Mouse (Mus musculus): ENCODE results near the gene Mdk. TPM values are rescaled to one million over a fixed set of nuclear protein-coding genes. Genes with fewer than 3 reads are reported as not detected.

The Mdk gene
- polyA plus RNA-seq, 1 experiment from 2014 or later: 654 TPM

DNA sequence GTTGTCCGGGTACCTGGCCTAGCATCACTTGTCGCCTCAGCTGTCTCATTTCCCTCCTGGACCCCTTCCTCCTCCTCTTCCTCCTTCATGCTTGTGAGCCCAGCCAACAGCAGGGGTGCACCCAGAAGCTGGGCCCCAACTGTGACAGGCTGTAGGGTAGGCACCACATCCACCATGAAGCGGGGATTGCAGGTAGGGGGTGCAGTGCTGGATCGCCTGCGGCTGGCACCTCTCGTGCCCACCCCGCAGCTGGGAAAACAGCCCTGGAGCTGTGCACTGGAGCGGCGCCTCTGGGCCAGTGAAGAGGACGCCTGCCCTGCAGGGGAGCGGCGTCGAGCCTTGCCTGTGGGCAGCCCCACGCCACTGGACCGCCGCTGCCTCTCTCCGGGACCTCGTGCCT, 13.4 kb upstream of the Mdk start, which contains the start of gene Gm9821:
Gene Gm9821, plus strand, starts transcription at position 221 of the 400 bp plus-strand sequence.
- Histone ChIP-seq H3K36me3 (peaks cover 42% of the 10 kb centered on the region), H3K9me3 (no peaks in the 10 kb centered on the region), H3K4me1 (peaks cover 79% of the 10 kb centered on the region), H3K4me2 (peak within 1 kb of the TSS; percentile 74), H3K9ac (peak within 1 kb of the TSS; percentile 88), H3K4me3 (no peak within 1 kb of the TSS), H3K27me3 (replicated peaks) (no peaks in the 10 kb centered on the region), H3K27ac (replicated peaks) (peak within 1 kb of the TSS; percentile 99)
- ATAC-seq (ENCODE audit: extremely low read depth, insufficient number of reproducible peaks, low FRiP score, low TSS enrichment): no peak
- 86% methylated on average over 18 of the region's 18 CpGs for WGBS

DNA sequence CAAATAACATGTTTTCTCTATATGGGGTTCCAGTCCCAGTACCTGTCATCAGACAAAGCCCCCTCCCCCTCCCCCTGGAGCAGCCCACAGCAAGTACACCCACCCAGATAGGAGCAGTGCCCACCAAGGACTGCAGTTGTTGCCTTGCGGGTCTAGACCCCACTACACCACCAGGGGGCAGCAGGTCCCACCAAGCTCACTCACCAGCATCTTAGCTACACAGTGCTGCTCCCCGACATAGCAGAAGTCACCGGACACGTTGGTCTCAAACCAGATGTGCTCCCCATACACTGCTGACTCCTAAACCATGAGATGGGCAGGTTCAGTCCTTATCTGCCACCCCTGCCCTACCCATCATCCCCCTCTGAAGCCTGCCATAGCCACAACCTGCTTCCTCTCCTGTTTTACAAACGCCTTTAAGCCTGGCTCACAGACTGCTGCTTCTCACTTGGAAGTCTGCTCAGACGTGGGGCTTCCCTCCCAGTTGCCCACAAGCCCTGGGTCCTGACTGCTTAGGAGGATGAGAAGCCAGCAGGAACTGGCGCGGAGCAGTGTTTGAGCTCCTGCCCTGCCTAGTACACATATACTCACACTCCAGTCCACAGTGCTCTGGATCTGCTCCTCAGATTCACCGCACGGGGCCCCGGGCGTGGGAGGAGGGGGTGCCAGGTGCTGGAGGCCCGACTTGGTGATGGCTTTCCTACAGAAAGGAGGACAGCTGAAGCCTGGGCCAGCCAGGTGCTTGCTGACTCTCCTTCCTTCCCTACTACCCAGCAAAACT, 12.3 kb upstream of the Mdk start:
- Histone ChIP-seq H3K9me3 (no peaks in the 10 kb centered on the region), H3K36me3 (peaks cover 53% of the 10 kb centered on the region), H3K27ac (replicated peaks) (peak overlapping the region; percentile 54), H3K4me2 (no peak overlapping the region), H3K4me3 (no peak overlapping the region), H3K27me3 (replicated peaks) (no peaks in the 10 kb centered on the region), H3K9ac (peak overlapping the region; percentile 63), H3K4me1 (peaks cover 68% of the 10 kb centered on the region)
- no peak for ATAC-seq (ENCODE audit: extremely low read depth, insufficient number of reproducible peaks, low FRiP score, low TSS enrichment)
- WGBS: 41% methylated on average over 13 of the region's 13 CpGs

DNA sequence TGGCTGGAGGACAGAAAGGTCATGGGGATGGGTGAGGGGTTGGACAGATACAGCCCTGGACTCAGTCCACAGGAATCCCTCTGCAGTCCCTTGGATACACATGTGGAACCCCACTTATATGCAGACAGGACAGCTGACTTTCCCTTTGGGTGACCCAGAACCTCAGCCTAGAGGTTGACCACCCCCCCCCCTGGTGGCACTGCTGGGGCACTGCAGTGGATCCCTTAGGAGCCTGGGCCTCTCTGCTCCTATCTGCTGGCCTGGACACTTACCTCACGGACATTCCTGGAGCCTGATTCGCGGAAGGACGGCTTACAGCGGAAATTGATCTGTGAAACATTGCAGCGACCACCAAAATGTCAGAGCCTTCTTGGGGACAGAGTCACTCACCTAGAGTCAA, 10.3 kb upstream of the Mdk start:
- no peaks in the 10 kb centered on the region for H3K9me3 ChIP-seq
- H3K4me3 ChIP-seq: no peak overlapping the region
- 39% methylated on average over 6 of the region's 6 CpGs for WGBS
- no peaks in the 10 kb centered on the region for H3K27me3 ChIP-seq (replicated peaks)
- no peak overlapping the region for H3K27ac ChIP-seq (replicated peaks)
- ATAC-seq (ENCODE audit: extremely low read depth, insufficient number of reproducible peaks, low FRiP score, low TSS enrichment): no peak
- peaks cover 73% of the 10 kb centered on the region for H3K36me3 ChIP-seq
- no peak overlapping the region for H3K4me2 ChIP-seq
- H3K9ac ChIP-seq: 0 out of 2 replicates have a peak overlapping the region, but pooled peaks have one; percentile 54
- peaks cover 48% of the 10 kb centered on the region for H3K4me1 ChIP-seq

DNA sequence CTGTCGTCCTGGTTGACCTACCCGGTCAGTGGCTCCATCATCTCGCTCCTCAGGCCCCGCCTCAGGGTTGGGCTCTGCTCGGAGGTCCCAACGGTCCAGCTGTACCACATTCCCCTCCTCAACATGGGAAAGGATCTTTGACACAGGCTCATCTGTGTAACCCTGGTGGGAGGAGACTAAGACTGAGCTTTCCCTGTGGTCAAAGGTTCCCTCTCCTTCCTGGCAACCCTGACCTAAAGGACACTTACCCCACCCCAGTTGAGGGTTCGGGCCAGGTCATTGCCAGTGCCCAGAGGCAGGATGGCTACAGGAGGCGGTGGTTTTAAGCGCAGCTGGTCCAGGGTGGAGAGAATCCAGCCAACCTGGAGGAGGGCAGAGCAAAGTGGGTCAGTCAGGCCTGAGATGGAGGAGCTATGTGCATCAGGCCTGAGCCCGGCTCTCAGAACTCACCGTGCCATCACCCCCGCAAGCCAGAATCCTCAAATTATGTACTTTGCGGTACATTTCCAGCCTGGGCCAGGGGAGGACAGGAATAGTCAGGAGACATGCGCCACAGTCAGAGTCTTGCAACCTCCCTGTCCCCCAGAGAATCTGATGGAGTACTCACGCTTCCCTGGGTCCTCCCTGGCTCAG, 7.3 kb upstream of the Mdk start:
- Histone ChIP-seq H3K4me2 (no peak overlapping the region), H3K27me3 (replicated peaks) (no peaks in the 10 kb centered on the region), H3K9me3 (no peaks in the 10 kb centered on the region), H3K4me3 (no peak overlapping the region), H3K4me1 (peaks cover 28% of the 10 kb centered on the region), H3K36me3 (peaks cover 89% of the 10 kb centered on the region), H3K9ac (no peak overlapping the region), H3K27ac (replicated peaks) (no peak overlapping the region)
- 84% methylated on average over 15 of the region's 15 CpGs for WGBS
- no peak for ATAC-seq (ENCODE audit: extremely low read depth, insufficient number of reproducible peaks, low FRiP score, low TSS enrichment)

DNA sequence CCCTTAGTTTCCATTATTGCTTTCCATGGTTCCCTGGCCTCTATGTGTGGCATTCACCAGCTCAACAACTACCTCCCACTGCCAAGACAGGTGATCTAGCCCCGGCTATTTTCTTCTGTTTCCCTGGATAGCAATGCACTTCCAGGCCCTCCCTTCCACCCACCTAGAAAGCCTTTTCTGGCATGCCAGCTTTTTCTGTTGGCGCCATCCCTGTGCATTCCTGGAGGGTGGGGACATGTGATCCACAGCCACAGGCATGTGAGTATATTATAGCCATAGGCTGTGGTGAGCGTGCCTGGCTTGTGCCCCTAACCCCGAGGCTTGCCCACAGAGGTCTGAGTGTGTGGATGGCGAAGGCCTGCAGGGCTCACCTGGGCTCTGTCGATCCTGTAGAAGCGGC, 4.1 kb upstream of the Mdk start:
- Histone ChIP-seq H3K9ac (no peak overlapping the region), H3K27me3 (replicated peaks) (no peaks in the 10 kb centered on the region), H3K27ac (replicated peaks) (no peak overlapping the region), H3K4me2 (no peak overlapping the region), H3K4me1 (peaks cover 39% of the 10 kb centered on the region), H3K36me3 (peaks cover 83% of the 10 kb centered on the region), H3K9me3 (no peaks in the 10 kb centered on the region), H3K4me3 (no peak overlapping the region)
- no peak for ATAC-seq (ENCODE audit: extremely low read depth, insufficient number of reproducible peaks, low FRiP score, low TSS enrichment)
- whole genome bisulfite sequencing: 90% methylated on average over 7 of the region's 7 CpGs

DNA sequence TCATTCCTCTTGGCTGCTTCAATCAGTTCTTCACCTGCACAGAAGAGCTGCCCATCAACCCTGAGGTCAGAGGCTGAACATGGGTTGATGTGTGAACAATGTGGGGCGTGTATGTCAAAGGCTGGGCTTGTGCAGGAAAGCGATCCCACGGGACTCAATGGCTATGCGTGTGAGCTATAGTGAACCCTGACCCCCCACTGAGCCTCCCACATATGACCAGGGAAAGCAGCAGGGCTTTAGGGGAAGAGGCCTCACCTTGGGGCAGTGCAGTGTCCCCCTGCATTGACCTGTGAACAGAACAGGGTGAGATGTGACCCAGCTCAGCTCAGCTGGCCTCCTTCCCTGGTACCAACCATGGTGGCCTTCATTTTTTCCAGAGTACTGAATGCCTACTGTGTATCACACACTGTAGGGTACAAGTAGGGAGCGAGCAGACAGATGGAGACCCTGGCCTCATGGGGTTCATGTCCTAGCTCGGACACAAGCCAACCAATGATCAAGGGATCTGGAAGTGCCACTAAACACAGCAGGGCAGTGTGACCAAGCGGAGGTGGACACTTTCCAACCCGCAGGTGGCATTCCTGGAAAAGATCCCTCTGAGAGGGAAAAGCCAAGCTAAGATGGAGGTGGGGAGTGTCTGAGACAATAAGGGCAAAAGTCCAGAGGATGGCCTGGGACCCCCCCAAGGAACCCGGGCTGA, 2.9 kb upstream of the Mdk start:
- Histone ChIP-seq H3K27ac (replicated peaks) (no peak overlapping the region), H3K4me2 (no peak overlapping the region), H3K4me1 (peaks cover 51% of the 10 kb centered on the region), H3K27me3 (replicated peaks) (no peaks in the 10 kb centered on the region), H3K9ac (no peak overlapping the region), H3K36me3 (peaks cover 71% of the 10 kb centered on the region), H3K9me3 (no peaks in the 10 kb centered on the region), H3K4me3 (no peak overlapping the region)
- ATAC-seq (ENCODE audit: extremely low read depth, insufficient number of reproducible peaks, low FRiP score, low TSS enrichment): no peak
- WGBS: 85% methylated on average over 9 of the region's 9 CpGs

DNA sequence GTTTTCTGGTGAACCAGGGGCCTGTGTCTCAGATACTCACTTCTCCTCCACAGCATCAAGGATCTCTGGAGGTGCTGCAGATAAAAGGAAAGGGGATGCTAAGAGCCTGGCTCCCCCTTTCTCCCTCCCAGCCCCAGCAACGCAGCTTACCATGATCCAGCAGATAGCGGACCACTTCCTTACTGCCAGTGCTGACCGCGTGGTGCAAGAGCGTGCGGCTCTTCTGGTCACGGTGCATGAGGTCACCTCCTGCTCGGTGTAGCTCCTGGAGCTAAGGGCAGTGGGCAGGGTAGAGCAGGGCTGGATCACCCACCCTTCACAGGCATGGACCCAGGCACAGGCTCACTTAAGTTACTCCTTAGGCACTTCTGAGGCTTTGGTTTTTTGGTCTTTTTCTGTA, 1.9 kb upstream of the Mdk start:
- Histone ChIP-seq H3K36me3 (peaks cover 71% of the 10 kb centered on the region), H3K27me3 (replicated peaks) (peaks cover under 1% of the 10 kb centered on the region; the same call in 1 of the 2 replicates), H3K4me1 (peaks cover 56% of the 10 kb centered on the region), H3K27ac (replicated peaks) (peak overlapping the region; percentile 93; the same call in 1 of the 2 replicates), H3K4me2 (no peak overlapping the region), H3K4me3 (no peak overlapping the region), H3K9ac (peak overlapping the region; percentile 91; the same call in 1 of the 2 replicates), H3K9me3 (no peaks in the 10 kb centered on the region)
- 23% methylated on average over 8 of the region's 8 CpGs for WGBS
- no peak for ATAC-seq (ENCODE audit: extremely low read depth, insufficient number of reproducible peaks, low FRiP score, low TSS enrichment)

DNA sequence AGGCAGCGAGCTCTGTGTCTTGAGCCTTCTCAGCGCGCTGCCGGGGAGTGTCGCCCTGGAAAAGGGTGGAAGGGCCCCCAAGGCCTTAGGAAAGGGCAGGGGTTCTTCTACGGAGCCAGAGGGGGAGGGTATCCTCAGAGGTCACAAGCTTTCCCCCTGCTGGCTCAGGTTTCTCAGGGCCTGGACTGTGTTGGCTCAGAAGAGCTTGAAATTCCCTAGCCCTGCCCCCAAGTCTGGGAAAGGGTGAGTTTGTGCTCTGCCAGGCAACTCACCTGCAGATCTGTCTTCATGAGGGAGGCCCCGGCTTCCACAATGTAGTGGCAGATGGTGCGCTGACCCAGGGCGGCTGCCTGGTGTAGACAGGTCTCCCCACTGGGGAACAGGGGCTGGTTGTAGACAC, 1.4 kb upstream of the Mdk start:
- peak overlapping the region; percentile 81 for H3K4me2 ChIP-seq
- H3K4me1 ChIP-seq: peaks cover 60% of the 10 kb centered on the region
- peak overlapping the region; percentile 91 for H3K9ac ChIP-seq
- peaks cover 6% of the 10 kb centered on the region for H3K27me3 ChIP-seq (replicated peaks)
- no peak for ATAC-seq (ENCODE audit: extremely low read depth, insufficient number of reproducible peaks, low FRiP score, low TSS enrichment)
- no peak overlapping the region for H3K4me3 ChIP-seq
- H3K9me3 ChIP-seq: no peaks in the 10 kb centered on the region
- 53% methylated on average over 9 of the region's 9 CpGs for WGBS
- H3K36me3 ChIP-seq: peaks cover 66% of the 10 kb centered on the region
- peak overlapping the region; percentile 93 for H3K27ac ChIP-seq (replicated peaks)

DNA sequence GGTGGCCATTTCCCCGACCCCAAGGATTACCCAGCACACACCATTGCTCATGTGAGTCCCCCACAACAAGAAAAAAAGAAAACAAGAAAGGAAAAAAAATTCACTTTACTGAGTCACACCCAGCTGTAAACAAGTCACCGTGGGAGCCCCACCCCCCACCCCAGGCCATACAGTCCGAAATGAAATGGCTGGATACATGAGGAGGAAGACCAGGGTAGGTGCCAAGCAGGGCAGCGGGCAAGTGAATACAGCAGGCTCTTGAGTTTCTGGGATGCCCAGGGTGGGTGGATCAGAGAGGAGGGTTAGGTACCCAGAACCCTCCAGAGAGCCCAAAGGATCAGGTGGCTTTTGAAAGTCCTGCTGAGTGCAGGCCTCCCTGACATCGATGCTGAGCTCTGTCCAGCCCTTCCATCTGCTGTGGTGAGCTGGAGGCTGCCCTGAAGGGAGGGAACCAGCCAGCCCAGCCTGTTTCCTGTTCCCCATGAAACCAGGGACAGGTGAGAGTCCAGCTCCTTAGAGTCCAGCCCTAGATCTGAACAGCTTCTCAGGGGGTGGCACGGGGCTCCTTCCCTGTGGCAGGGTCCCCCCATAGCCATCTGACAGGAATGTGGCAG, 747 bp upstream of the Mdk start:
- H3K9me3 ChIP-seq: no peaks in the 10 kb centered on the region
- peak overlapping the region; percentile 81 for H3K4me2 ChIP-seq
- H3K4me1 ChIP-seq: peaks cover 65% of the 10 kb centered on the region
- peak overlapping the region; percentile 64 for H3K4me3 ChIP-seq
- peak overlapping the region; percentile 91 for H3K9ac ChIP-seq
- H3K27me3 ChIP-seq (replicated peaks): peaks cover 8% of the 10 kb centered on the region
- peak; percentile 1; the same call in 1 of the 2 replicates for ATAC-seq (ENCODE audit: extremely low read depth, insufficient number of reproducible peaks, low FRiP score, low TSS enrichment)
- H3K36me3 ChIP-seq: peaks cover 59% of the 10 kb centered on the region
- H3K27ac ChIP-seq (replicated peaks): peak overlapping the region; percentile 93
- 12% methylated on average over 6 of the region's 6 CpGs for WGBS

DNA sequence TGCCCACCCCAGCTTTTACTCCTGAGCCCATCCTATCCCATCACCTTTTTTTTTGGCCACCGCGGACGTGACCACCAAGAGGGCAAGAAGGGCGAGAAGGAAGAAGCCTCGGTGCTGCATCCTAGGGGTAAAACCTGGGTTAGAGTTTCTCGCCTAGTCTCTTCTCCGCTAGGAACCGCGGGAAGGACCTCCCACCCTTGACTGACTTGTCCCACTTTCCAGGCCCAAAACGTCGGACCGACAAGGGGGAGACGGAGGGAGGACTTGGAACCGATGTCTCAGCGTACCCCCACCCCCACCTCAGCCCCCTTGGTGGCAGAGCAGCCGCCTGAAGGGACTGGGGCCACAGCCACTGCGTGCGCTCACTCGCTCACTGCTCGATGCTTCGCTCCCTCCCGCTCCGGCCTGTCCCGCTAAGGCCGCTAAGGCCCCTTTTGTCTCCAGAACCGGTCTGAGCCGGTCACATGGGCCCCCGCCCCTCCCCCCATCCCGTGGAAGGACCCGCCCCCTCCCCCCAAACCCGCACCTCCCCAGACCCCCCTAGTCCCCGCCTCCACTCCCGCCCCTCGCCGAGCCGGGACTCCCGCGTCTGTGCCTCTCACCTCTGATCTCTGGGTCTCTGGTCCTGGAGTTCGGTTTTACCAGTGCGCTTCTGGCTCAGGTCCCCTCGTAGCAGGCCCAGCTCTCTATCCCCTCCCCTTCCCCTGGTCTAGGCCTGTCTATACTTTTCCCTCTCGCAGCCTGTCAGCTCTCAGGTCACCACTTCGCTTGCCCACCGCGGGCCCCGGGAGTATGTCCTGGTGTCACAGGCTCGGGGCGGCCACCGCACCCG, 553 bp downstream of the Mdk start:
- H3K4me1 ChIP-seq: peaks cover 65% of the 10 kb centered on the region
- H3K27ac ChIP-seq (replicated peaks): peak overlapping the region; percentile 93
- H3K9me3 ChIP-seq: no peaks in the 10 kb centered on the region
- H3K4me3 ChIP-seq: peak overlapping the region; percentile 64
- peak overlapping the region; percentile 81 for H3K4me2 ChIP-seq
- 2% methylated on average over 49 of the region's 50 CpGs for WGBS
- peaks cover 16% of the 10 kb centered on the region for H3K27me3 ChIP-seq (replicated peaks)
- peak overlapping the region; percentile 91 for H3K9ac ChIP-seq
- ATAC-seq (ENCODE audit: extremely low read depth, insufficient number of reproducible peaks, low FRiP score, low TSS enrichment): peak; percentile 62
- H3K36me3 ChIP-seq: peaks cover 46% of the 10 kb centered on the region
